Mouse (Mus musculus) subcutaneous adipose tissue, adult 2 months (tissue): ENCODE results near the gene Gm10775. TPM values are rescaled to one million over a fixed set of nuclear protein-coding genes. Genes with fewer than 3 reads are reported as not detected.

Experiments
- polyA plus RNA-seq: library from polyadenylated mRNA; depleted of rRNA; stranded (reverse); fragments of >200 nt; gene quantifications from 2 replicates; pipeline ENCODE4 v1.2.3, GENCODE M21; 2012; ENCODE audit warnings: low replicate concordance; rRNA removed

Gm10775 gene
- polyA plus RNA-seq: 0.10 TPM in 1 of 2 replicates, not detected in the other

GRCm38 (mm10) chr13:65259239-65259638 is at the start of gene Gm10775:
Gm10775 (plus strand) TSS chr13:65259539.

GRCm38 (mm10) chr13:65278383-65279341 is 19.3 kb downstream of the Gm10775 start, which contains the start of gene Zfp369:
Zfp369 (plus strand) TSS chr13:65278814.

Other genes starting within 250 kb of the Gm10775 start
- gene Spata31d1c, start 226.5 kb upstream of the Gm10775 start, polyA plus RNA-seq: not detected in 2 replicates
- gene Prss47, start 206.8 kb upstream of the Gm10775 start, polyA plus RNA-seq: not detected in 2 replicates
- 21.9 and 22.4 TPM in 2 replicates for gene Mfsd14b, start 146.6 kb upstream of the Gm10775 start, polyA plus RNA-seq
- gene Olfr465-ps1, start 121.5 kb upstream of the Gm10775 start, polyA plus RNA-seq: not detected in 2 replicates
- not detected in 2 replicates for gene Olfr466, start 109.3 kb upstream of the Gm10775 start, polyA plus RNA-seq
- gene Nlrp4f, start 53.6 kb upstream of the Gm10775 start, polyA plus RNA-seq: not detected in 2 replicates
- gene Zfp369, start 19.3 kb downstream of the Gm10775 start, polyA plus RNA-seq: 18.1 and 25.4 TPM in 2 replicates